Comparison of ENCODE assay signal across 21 mouse cellular contexts in genomic region chr13:103029377-103029776, GRCm38 (mm10).
DNase-seq lines count a peak whose midpoint lies in the region; ATAC-seq and TF ChIP-seq lines count a peak whose summit lies in the region.
"Had no signal": no experiment of that assay in that cellular context is flagged by ENCODE, and none has a peak within 500 bp of the region (broad histone marks: within the 10 kb centered on the region; RNA-seq: fewer than 3 reads in every experiment).

No protein-coding gene starts in this region.

- TF ChIP-seq EP300 in heart, postnatal 0 days (IDR thresholded peaks at IDR 0.05; ENCODE audit: low read depth) = no peak
- no peak for TF ChIP-seq EP300 in ES-Bruce4 (IDR thresholded peaks at IDR 0.05; ENCODE audit: insufficient read depth, low read depth, low read length)

- no peak overlapping the region for H3K9ac ChIP-seq in heart, postnatal 0 days (replicated peaks; ENCODE audit: low read depth, low read length)
- no peak overlapping the region for H3K9ac ChIP-seq in heart, embryonic 12.5 days
- H3K9ac ChIP-seq in ES-Bruce4 (ENCODE audit: low read depth, poor library complexity, severe bottlenecking) = no peak overlapping the region
- H3K9ac ChIP-seq: embryonic facial prominence, embryonic 15.5 days; forebrain, postnatal 0 days; liver, embryonic 13.5 days; midbrain, embryonic 12.5 days had no signal

- intact Hi-C loops in gastrocnemius, postnatal 36 days (cut with DNase I) = no loop called here

- no peak overlapping the region for H3K27ac ChIP-seq in heart, postnatal 0 days (ENCODE audit: low read depth)
- H3K27ac ChIP-seq in heart, embryonic 12.5 days (ENCODE audit: poor library complexity, severe bottlenecking) = no peak overlapping the region
- H3K27ac ChIP-seq in ES-Bruce4 (ENCODE audit: insufficient read depth, low read length) = no peak overlapping the region
- H3K27ac ChIP-seq: embryonic facial prominence, embryonic 15.5 days; hindbrain, postnatal 0 days; liver, embryonic 13.5 days; midbrain, embryonic 12.5 days had no signal

- H3K27me3 ChIP-seq in heart, postnatal 0 days (ENCODE audit: control insufficient read depth, insufficient read depth, low read length) = no peaks in the 10 kb centered on the region
- H3K27me3 ChIP-seq in heart, embryonic 12.5 days (replicated peaks) = no peaks in the 10 kb centered on the region
- no peaks in the 10 kb centered on the region for H3K27me3 ChIP-seq in ES-Bruce4 (ENCODE audit: control insufficient read depth, insufficient read depth, low read length, poor library complexity, severe bottlenecking)
- H3K27me3 ChIP-seq: embryonic facial prominence, embryonic 15.5 days; liver, embryonic 13.5 days; midbrain, embryonic 12.5 days had no signal

- no peak overlapping the region for H3K4me2 ChIP-seq in heart, postnatal 0 days (ENCODE audit: low read depth, low read length)
- no peak overlapping the region for H3K4me2 ChIP-seq in heart, embryonic 12.5 days
- H3K4me2 ChIP-seq: embryonic facial prominence, embryonic 15.5 days; liver, embryonic 13.5 days; midbrain, embryonic 12.5 days had no signal

- DNase-seq in heart, postnatal 0 days (ENCODE audit: low spot score) = no peak
- DNase-seq in 416B (ENCODE audit: low read depth) = peak; percentile 49
- peak; percentile 21 for DNase-seq in adipocyte (ENCODE audit: low spot score)
- no peak for DNase-seq in yolk sac, embryonic 10.5 days (ENCODE audit: low spot score)
- no peak for DNase-seq in gastrocnemius, postnatal 36 days
- DNase-seq in thymus, postnatal 4 days = no peak
- DNase-seq: adrenal gland, postnatal 25 days; cerebellum, adult 18-20 months; cerebellum, postnatal 25 days; forebrain, postnatal 0 days; kidney, adult 8-10 months; kidney, postnatal 36 days; layer of hippocampus, adult 9-11 months; liver, embryonic 13.5 days; thymus, adult 18-20 months had no signal

- no peak overlapping the region for H3K4me3 ChIP-seq in heart, postnatal 0 days (ENCODE audit: low read depth, low read length)
- H3K4me3 ChIP-seq in heart, embryonic 12.5 days = no peak overlapping the region
- no peak overlapping the region for H3K4me3 ChIP-seq in ES-Bruce4 (ENCODE audit: low read depth, low read length)
- H3K4me3 ChIP-seq: embryonic facial prominence, embryonic 15.5 days; liver, embryonic 13.5 days; midbrain, embryonic 12.5 days had no signal

- peaks cover 27% of the 10 kb centered on the region for H3K4me1 ChIP-seq in heart, postnatal 0 days (ENCODE audit: control insufficient read depth, insufficient read depth)
- H3K4me1 ChIP-seq in heart, embryonic 12.5 days (replicated peaks) = peaks cover 41% of the 10 kb centered on the region
- H3K4me1 ChIP-seq in ES-Bruce4 (ENCODE audit: control insufficient read depth, insufficient read depth, low read length) = no peaks in the 10 kb centered on the region
- H3K4me1 ChIP-seq: liver, embryonic 13.5 days had no signal

- no peak for ATAC-seq in heart, postnatal 0 days (ENCODE audit: insufficient read depth, low read depth)
- ATAC-seq in heart, embryonic 12.5 days (ENCODE audit: insufficient number of reproducible peaks, low FRiP score) = no peak
- ATAC-seq: forebrain, postnatal 0 days; hindbrain, postnatal 0 days; lung, postnatal 0 days had no signal

- 83% methylated on average over 5 of the region's 5 CpGs for WGBS in heart, postnatal 0 days
- WGBS in heart, embryonic 12.5 days = 81% methylated on average over 5 of the region's 5 CpGs

- H3K36me3 ChIP-seq in heart, postnatal 0 days (replicated peaks; ENCODE audit: control insufficient read depth, insufficient read depth, low read length) = no peaks in the 10 kb centered on the region
- peaks cover 5% of the 10 kb centered on the region; the same call in 1 of the 2 replicates for H3K36me3 ChIP-seq in heart, embryonic 12.5 days
- no peaks in the 10 kb centered on the region for H3K36me3 ChIP-seq in ES-Bruce4 (ENCODE audit: control insufficient read depth, insufficient read depth, low read length, poor library complexity, severe bottlenecking)
- H3K36me3 ChIP-seq: embryonic facial prominence, embryonic 15.5 days; liver, embryonic 13.5 days; midbrain, embryonic 12.5 days had no signal

- TF ChIP-seq POLR2A in ES-Bruce4 (IDR thresholded peaks at IDR 0.05; ENCODE audit: insufficient read depth, low read length) = no peak

- 0 out of 2 replicates have a peak, but pooled peaks have one; percentile 3 for TF ChIP-seq CTCF in heart, postnatal 0 days (IDR thresholded peaks at IDR 0.05; ENCODE audit: low read depth)
- peak; percentile 3 for TF ChIP-seq CTCF in ES-Bruce4 (IDR thresholded peaks at IDR 0.05; ENCODE audit: low read depth, low read length)

- no peaks in the 10 kb centered on the region for H3K9me3 ChIP-seq in heart, postnatal 0 days (replicated peaks; ENCODE audit: control insufficient read depth, low read length)
- no peaks in the 10 kb centered on the region for H3K9me3 ChIP-seq in heart, embryonic 12.5 days (replicated peaks)
- no peaks in the 10 kb centered on the region for H3K9me3 ChIP-seq in ES-Bruce4 (replicated peaks; ENCODE audit: control insufficient read depth, insufficient read depth, low read length, poor library complexity, severe bottlenecking)
- H3K9me3 ChIP-seq: embryonic facial prominence, embryonic 15.5 days; liver, embryonic 13.5 days; midbrain, embryonic 12.5 days had no signal

Comparison
In these comparisons a context has a peak if more than half of its experiments do, and no peak if none do; other contexts are left out.
1. DNase-seq: peak in 416B (single experiment) and adipocyte (single experiment); none in heart, postnatal 0 days (single experiment), yolk sac, embryonic 10.5 days (single experiment), gastrocnemius, postnatal 36 days (0 of 2) and thymus, postnatal 4 days (single experiment).